Mouse (Mus musculus): ENCODE measurements around the gene Gabarapl1. TPM values are rescaled to one million over a fixed set of nuclear protein-coding genes. Genes with fewer than 3 reads are reported as not detected.
"Not testable (repeated sequence)": the region's sequence is repeated elsewhere in the genome, so short reads cannot be mapped to it uniquely, and the experiment has no call there.

Gene Gabarapl1
- 13.2 and 15.6 TPM in 2 replicates for polyA plus RNA-seq (2014; fragmentation: Nextera tagmentation; extraction: Ambion mirVana)

GRCm38 (mm10) chr6:129532942-129533860 is at the start of gene Gabarapl1:
Gabarapl1 (plus strand) TSS chr6:129533160.
- Histone ChIP-seq H3K4me2 (replicated peaks; ENCODE audit: low read depth, low read length) (peak within 1 kb of the TSS; percentile 78), H3K9me3 (ENCODE audit: control insufficient read depth, low read depth, low read length) (no peaks in the 10 kb centered on the region), H3K27ac (ENCODE audit: low read length) (peak within 1 kb of the TSS; percentile 3; the same call in 1 of the 2 replicates), H3K36me3 (ENCODE audit: control insufficient read depth, insufficient read depth, low read length) (peaks cover 3% of the 10 kb centered on the region; the same call in 1 of the 2 replicates), H3K4me1 (ENCODE audit: control insufficient read depth, insufficient read depth, low read length) (0 out of 2 replicates have a peak, but pooled peaks cover 11% of the 10 kb centered on the region), H3K4me3 (ENCODE audit: low read depth, low read length) (peak within 1 kb of the TSS; percentile 80), H3K27me3 (ENCODE audit: control insufficient read depth, insufficient read depth, low read length) (no peaks in the 10 kb centered on the region), H3K9ac (replicated peaks; ENCODE audit: low read depth, low read length) (peak within 1 kb of the TSS; percentile 49)
- under 1% methylated on average over 55 of the region's 55 CpGs for WGBS
- ATAC-seq (ENCODE audit: insufficient number of reproducible peaks, insufficient read depth, low FRiP score, low read depth): peak; percentile 83; the same call in 1 of the 2 replicates

- no peaks in the 10 kb centered on the region for H3K27me3 ChIP-seq (ENCODE audit: control insufficient read depth, insufficient read depth, low read length)
- H3K4me2 ChIP-seq (replicated peaks; ENCODE audit: low read depth, low read length): no peak overlapping the region
- no peaks in the 10 kb centered on the region for H3K36me3 ChIP-seq (ENCODE audit: control insufficient read depth, insufficient read depth, low read length)
- no peak overlapping the region for H3K4me3 ChIP-seq (ENCODE audit: low read depth, low read length)
- no peak overlapping the region for H3K9ac ChIP-seq (replicated peaks; ENCODE audit: low read depth, low read length)
- H3K9me3 ChIP-seq (ENCODE audit: control insufficient read depth, low read depth, low read length): no peaks in the 10 kb centered on the region
- no peak overlapping the region for H3K27ac ChIP-seq (ENCODE audit: low read length)
- H3K4me1 ChIP-seq (ENCODE audit: control insufficient read depth, insufficient read depth, low read length): no peaks in the 10 kb centered on the region
- ATAC-seq (ENCODE audit: insufficient number of reproducible peaks, insufficient read depth, low FRiP score, low read depth): no peak
- 82% methylated on average over 4 of the region's 4 CpGs for WGBS
Measured at GRCm38 (mm10) chr6:129494924-129495323, 38.0 kb upstream of the Gabarapl1 start.

- ATAC-seq (ENCODE audit: insufficient number of reproducible peaks, insufficient read depth, low FRiP score, low read depth): no peak
- Histone ChIP-seq H3K4me1 (ENCODE audit: control insufficient read depth, insufficient read depth, low read length) (no peaks in the 10 kb centered on the region), H3K4me3 (ENCODE audit: low read depth, low read length) (no peak overlapping the region), H3K27me3 (ENCODE audit: control insufficient read depth, insufficient read depth, low read length) (no peaks in the 10 kb centered on the region), H3K36me3 (ENCODE audit: control insufficient read depth, insufficient read depth, low read length) (no peaks in the 10 kb centered on the region), H3K9me3 (ENCODE audit: control insufficient read depth, low read depth, low read length) (no peaks in the 10 kb centered on the region), H3K27ac (ENCODE audit: low read length) (no peak overlapping the region), H3K4me2 (replicated peaks; ENCODE audit: low read depth, low read length) (no peak overlapping the region), H3K9ac (replicated peaks; ENCODE audit: low read depth, low read length) (no peak overlapping the region)
- WGBS: 81% methylated on average over 3 of the region's 3 CpGs
Measured at GRCm38 (mm10) chr6:129497345-129498218, 35.4 kb upstream of the Gabarapl1 start.

- 79% methylated on average over 1 of the region's 1 CpGs for WGBS
- not testable (repeated sequence) for H3K9me3 ChIP-seq (ENCODE audit: control insufficient read depth, low read depth, low read length)
Measured at GRCm38 (mm10) chr6:129499516-129499915, 33.4 kb upstream of the Gabarapl1 start.

GRCm38 (mm10) chr6:129503471-129503870 is 29.5 kb upstream of the Gabarapl1 start:
- no peaks in the 10 kb centered on the region for H3K36me3 ChIP-seq (ENCODE audit: control insufficient read depth, insufficient read depth, low read length)
- H3K4me1 ChIP-seq (ENCODE audit: control insufficient read depth, insufficient read depth, low read length): no peaks in the 10 kb centered on the region
- no peak overlapping the region for H3K4me2 ChIP-seq (replicated peaks; ENCODE audit: low read depth, low read length)
- H3K27ac ChIP-seq (ENCODE audit: low read length): no peak overlapping the region
- H3K27me3 ChIP-seq (ENCODE audit: control insufficient read depth, insufficient read depth, low read length): no peaks in the 10 kb centered on the region
- WGBS: 82% methylated on average over 2 of the region's 2 CpGs
- no peak overlapping the region for H3K9ac ChIP-seq (replicated peaks; ENCODE audit: low read depth, low read length)
- H3K9me3 ChIP-seq (ENCODE audit: control insufficient read depth, low read depth, low read length): no peaks in the 10 kb centered on the region
- H3K4me3 ChIP-seq (ENCODE audit: low read depth, low read length): no peak overlapping the region
- no peak for ATAC-seq (ENCODE audit: insufficient number of reproducible peaks, insufficient read depth, low FRiP score, low read depth)

More at GRCm38 (mm10) chr6:129499516-129499915, 33.4 kb upstream of the Gabarapl1 start:
- not testable (repeated sequence) for H3K27ac ChIP-seq (ENCODE audit: low read length); H3K36me3 ChIP-seq (ENCODE audit: control insufficient read depth, insufficient read depth, low read length); H3K9ac ChIP-seq (replicated peaks; ENCODE audit: low read depth, low read length); H3K4me1 ChIP-seq (ENCODE audit: control insufficient read depth, insufficient read depth, low read length); H3K27me3 ChIP-seq (ENCODE audit: control insufficient read depth, insufficient read depth, low read length); H3K4me3 ChIP-seq (ENCODE audit: low read depth, low read length); H3K4me2 ChIP-seq (replicated peaks; ENCODE audit: low read depth, low read length); ATAC-seq (ENCODE audit: insufficient number of reproducible peaks, insufficient read depth, low FRiP score, low read depth)

GRCm38 (mm10) chr6:129507024-129507423 is 25.9 kb upstream of the Gabarapl1 start, which contains the start of gene Olr1:
Olr1 (minus strand) TSS chr6:129507165.
- Histone ChIP-seq H3K4me3 (ENCODE audit: low read depth, low read length) (no peak within 1 kb of the TSS), H3K4me2 (replicated peaks; ENCODE audit: low read depth, low read length) (no peak within 1 kb of the TSS), H3K27me3 (ENCODE audit: control insufficient read depth, insufficient read depth, low read length) (no peaks in the 10 kb centered on the region), H3K4me1 (ENCODE audit: control insufficient read depth, insufficient read depth, low read length) (0 out of 2 replicates have a peak, but pooled peaks cover 5% of the 10 kb centered on the region), H3K36me3 (ENCODE audit: control insufficient read depth, insufficient read depth, low read length) (no peaks in the 10 kb centered on the region), H3K27ac (ENCODE audit: low read length) (no peak within 1 kb of the TSS), H3K9me3 (ENCODE audit: control insufficient read depth, low read depth, low read length) (no peaks in the 10 kb centered on the region), H3K9ac (replicated peaks; ENCODE audit: low read depth, low read length) (no peak within 1 kb of the TSS)
- ATAC-seq (ENCODE audit: insufficient number of reproducible peaks, insufficient read depth, low FRiP score, low read depth): no peak
- WGBS: 83% methylated on average over 9 of the region's 9 CpGs

GRCm38 (mm10) chr6:129510120-129510911 is 22.6 kb upstream of the Gabarapl1 start:
- 68% methylated on average over 6 of the region's 6 CpGs for WGBS
- ATAC-seq (ENCODE audit: insufficient number of reproducible peaks, insufficient read depth, low FRiP score, low read depth): no peak
- Histone ChIP-seq H3K27ac (ENCODE audit: low read length) (no peak overlapping the region), H3K9me3 (ENCODE audit: control insufficient read depth, low read depth, low read length) (no peaks in the 10 kb centered on the region), H3K36me3 (ENCODE audit: control insufficient read depth, insufficient read depth, low read length) (no peaks in the 10 kb centered on the region), H3K27me3 (ENCODE audit: control insufficient read depth, insufficient read depth, low read length) (no peaks in the 10 kb centered on the region), H3K4me1 (ENCODE audit: control insufficient read depth, insufficient read depth, low read length) (peaks cover 16% of the 10 kb centered on the region), H3K4me3 (ENCODE audit: low read depth, low read length) (no peak overlapping the region), H3K9ac (replicated peaks; ENCODE audit: low read depth, low read length) (no peak overlapping the region), H3K4me2 (replicated peaks; ENCODE audit: low read depth, low read length) (no peak overlapping the region)

All from stomach, embryonic 14.5 days (tissue).